In the genomic region with DNA sequence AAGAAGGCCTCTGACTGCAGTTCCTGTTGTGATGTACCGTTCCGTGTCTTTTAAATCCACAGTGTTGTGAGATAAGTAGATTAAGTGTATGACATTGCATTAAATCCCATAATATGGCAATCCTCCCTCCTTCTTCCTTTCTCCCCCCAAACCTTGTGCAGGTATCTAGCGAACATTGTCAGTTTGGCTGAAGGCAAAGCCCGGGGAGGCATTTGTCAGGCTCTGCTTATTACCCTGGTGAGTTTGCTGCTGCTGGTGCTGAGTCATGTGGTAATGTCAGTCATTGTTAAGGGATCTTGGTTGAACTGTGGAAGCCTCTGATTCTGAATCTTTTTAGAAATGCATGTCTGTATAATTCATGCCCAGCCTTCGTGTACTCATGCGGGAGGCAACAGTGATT, we compare ENCODE assay signal across 25 mouse cellular contexts.
DNase-seq lines count a peak whose midpoint lies in the region; ATAC-seq and TF ChIP-seq lines count a peak whose summit lies in the region.
"Had no signal": no experiment of that assay in that cellular context is flagged by ENCODE, and none has a peak within 500 bp of the region (broad histone marks: within the 10 kb centered on the region; RNA-seq: fewer than 3 reads in every experiment).

No protein-coding gene starts in this region.

- 61% methylated on average over 6 of the region's 6 CpGs for WGBS in kidney, postnatal 0 days

- H3K27ac ChIP-seq in kidney, postnatal 0 days = peak overlapping the region; percentile 70
- H3K27ac ChIP-seq: forebrain, embryonic 10.5 days; heart, embryonic 10.5 days; hindbrain, embryonic 10.5 days; intestine, embryonic 15.5 days; left cerebral cortex, adult 2 months; liver, embryonic 14.5 days; midbrain, embryonic 15.5 days; neural tube, embryonic 12.5 days; stomach, postnatal 0 days had no signal

- no peak overlapping the region for H3K9ac ChIP-seq in kidney, postnatal 0 days (ENCODE audit: low read depth, low read length)
- H3K9ac ChIP-seq: intestine, embryonic 15.5 days; liver, embryonic 14.5 days; lung, embryonic 14.5 days; midbrain, embryonic 15.5 days; neural tube, embryonic 12.5 days had no signal

- no peaks in the 10 kb centered on the region for H3K9me3 ChIP-seq in kidney, postnatal 0 days (replicated peaks; ENCODE audit: low read length)
- H3K9me3 ChIP-seq: forebrain, embryonic 10.5 days; heart, embryonic 10.5 days; hindbrain, embryonic 10.5 days; intestine, embryonic 15.5 days; megakaryocyte, embryonic 14.5 days; midbrain, embryonic 15.5 days; neural tube, embryonic 12.5 days had no signal

- H3K36me3 ChIP-seq in kidney, postnatal 0 days (ENCODE audit: insufficient read depth, low read length) = no peaks in the 10 kb centered on the region
- H3K36me3 ChIP-seq: forebrain, embryonic 10.5 days; heart, embryonic 10.5 days; hindbrain, embryonic 10.5 days; intestine, embryonic 15.5 days; midbrain, embryonic 15.5 days; neural tube, embryonic 12.5 days had no signal

- peak; percentile 65 for DNase-seq in heart, adult 11 months
- no peak for DNase-seq in heart, adult 8-10 months (ENCODE audit: low spot score)
- DNase-seq in kidney, postnatal 0 days (ENCODE audit: low spot score) = no peak
- no peak for DNase-seq in kidney, adult 11 months
- peak; percentile 22 for DNase-seq in NIH3T3 (ENCODE audit: low read depth)
- DNase-seq in thymus, postnatal 4 days = no peak
- DNase-seq: adrenal gland, postnatal 25 days; cerebellum, adult 9-11 months; left cerebral cortex, postnatal 4 days; lung, embryonic 14.5 days; right cerebral cortex, postnatal 14 days; thymus, adult 2 months had no signal

- no peak overlapping the region for H3K4me2 ChIP-seq in kidney, postnatal 0 days (ENCODE audit: low read length)
- H3K4me2 ChIP-seq: intestine, embryonic 15.5 days; lung, embryonic 14.5 days; midbrain, embryonic 15.5 days; neural tube, embryonic 12.5 days had no signal

- ATAC-seq in kidney, postnatal 0 days (replicated peaks; ENCODE audit: low FRiP score, low read depth) = no peak
- ATAC-seq in megakaryocyte progenitor cell, adult 5-6 weeks (replicated peaks; ENCODE audit: poor library complexity) = 0 out of 2 replicates have a peak, but pooled peaks have one; percentile 14
- ATAC-seq: forebrain, embryonic 16.5 days; hindbrain, embryonic 16.5 days; intestine, embryonic 15.5 days; midbrain, embryonic 15.5 days had no signal

- no peak for TF ChIP-seq CTCF in kidney, postnatal 0 days (IDR thresholded peaks at IDR 0.05; ENCODE audit: low read depth)

- no peak overlapping the region for H3K4me3 ChIP-seq in kidney, postnatal 0 days (replicated peaks; ENCODE audit: low read depth, low read length)
- H3K4me3 ChIP-seq: forebrain, embryonic 10.5 days; heart, embryonic 10.5 days; hindbrain, embryonic 10.5 days; intestine, embryonic 15.5 days; left cerebral cortex, adult 2 months; megakaryocyte, embryonic 14.5 days; midbrain, embryonic 15.5 days; neural tube, embryonic 12.5 days had no signal

- peaks cover 15% of the 10 kb centered on the region for H3K4me1 ChIP-seq in kidney, postnatal 0 days (replicated peaks; ENCODE audit: insufficient read depth, low read length)

- H3K27me3 ChIP-seq in kidney, postnatal 0 days (ENCODE audit: insufficient read depth, low read length) = no peaks in the 10 kb centered on the region
- H3K27me3 ChIP-seq: intestine, embryonic 15.5 days; megakaryocyte, embryonic 14.5 days; midbrain, embryonic 15.5 days; neural tube, embryonic 12.5 days had no signal

Comparison
In these comparisons a context has a peak if more than half of its experiments do, and no peak if none do; other contexts are left out.
1. DNase-seq: peak in heart, adult 11 months (single experiment) and NIH3T3 (single experiment); none in heart, adult 8-10 months (single experiment), kidney, postnatal 0 days (single experiment), kidney, adult 11 months (single experiment) and thymus, postnatal 4 days (single experiment).